Mouse (Mus musculus) layer of hippocampus, adult 8-10 months (tissue): ENCODE data around the gene Tmem185a. TPM values are rescaled to one million over a fixed set of nuclear protein-coding genes. Genes with fewer than 3 reads are reported as not detected.
"Not testable (repeated sequence)": the region's sequence is repeated elsewhere in the genome, so short reads cannot be mapped to it uniquely, and the experiment has no call there.

Experiments
- DNase-seq, 2 experiments: peaks; one replicate each; pipeline ENCODE4 v3.0.0; 2022; ENCODE audit warnings: low spot score in 2 of 2
- total RNA-seq, 4 experiments: library from RNA; stranded (reverse); gene quantifications; 2 replicates each; pipeline ENCODE4 v1.2.4; 2022

The Tmem185a gene
- total RNA-seq, result 10 to 100 TPM; 40.9 to 61.9 (median 53.9) TPM

- peak; percentile 69 to 77 for DNase-seq
Observed at GRCm38 (mm10) chrX:70476792-70477776, at the start of gene Tmem185a. Tmem185a (minus strand) TSS chrX:70477180.

GRCm38 (mm10) chrX:70514413-70514812 is 37.4 kb upstream of the Tmem185a start:
- DNase-seq, result not testable (repeated sequence)

GRCm38 (mm10) chrX:70487328-70487727 is 10.3 kb upstream of the Tmem185a start:
- DNase-seq, result not testable (repeated sequence)

GRCm38 (mm10) chrX:70482154-70482553 is 5.2 kb upstream of the Tmem185a start:
- DNase-seq, result no peak

- no peak for DNase-seq
Observed at GRCm38 (mm10) chrX:70478701-70479100, 1.7 kb upstream of the Tmem185a start.

GRCm38 (mm10) chrX:70475215-70475765 is 1.7 kb downstream of the Tmem185a start:
- no peak for DNase-seq

GRCm38 (mm10) chrX:70466897-70467296 is 10.1 kb downstream of the Tmem185a start:
- no peak for DNase-seq

GRCm38 (mm10) chrX:70465489-70465888 is 11.5 kb downstream of the Tmem185a start:
- no peak for DNase-seq

- DNase-seq, result no peak
Observed at GRCm38 (mm10) chrX:70463621-70464020, 13.4 kb downstream of the Tmem185a start.

GRCm38 (mm10) chrX:70452359-70452758 is 24.6 kb downstream of the Tmem185a start:
- DNase-seq, result not testable (repeated sequence)

GRCm38 (mm10) chrX:70425473-70425872 is 51.5 kb downstream of the Tmem185a start:
- DNase-seq, result not testable (repeated sequence)

Other genes starting within 250 kb of the Tmem185a start
- gene Ids, start 112.1 kb downstream of the Tmem185a start, total RNA-seq, result 100 to 1,000 TPM; 275 to 344 (median 299) TPM
- gene 1110012L19Rik, start 91.3 kb downstream of the Tmem185a start, total RNA-seq, result 10 to 100 TPM; 10.7 to 14.9 (median 12.9) TPM